Mouse (Mus musculus): ENCODE results near the gene Grin2d.

- no peak for TF ChIP-seq POLR2A (IDR thresholded peaks at IDR 0.05; ENCODE audit: control insufficient read depth, low read depth, low read length)
- TF ChIP-seq CTCF (IDR thresholded peaks at IDR 0.05; ENCODE audit: control insufficient read depth, insufficient read depth, insufficient replicate concordance, low read depth, low read length), result no peak
Measured at GRCm38 (mm10) chr7:45833148-45833790, 44.9 kb downstream of the Grin2d start.

Measured in testis, adult 2 months (tissue).